Mouse (Mus musculus) ES-E14 (cell line): ENCODE data around the gene Ccdc13. TPM values are rescaled to one million over a fixed set of nuclear protein-coding genes. Genes with fewer than 3 reads are reported as not detected.

Experiments used
- DNase-seq: peaks from one replicate; pipeline ENCODE4 v3.0.0-alpha.2; 2013; ENCODE audit warnings: low read depth, low spot score
- H3K27ac ChIP-seq: 2 replicates; pipeline ENCODE4 v1.5.1; 2012; ENCODE audit warnings: low read depth, mild to moderate bottlenecking, low read length, moderate library complexity, mixed read lengths; ENCODE audit not compliant: poor library complexity, insufficient read depth, severe bottlenecking
- H3K36me3 ChIP-seq: 2 replicates; pipeline ENCODE4 v1.6.1; 2012; ENCODE audit warnings: mild to moderate bottlenecking, low read length, moderate library complexity, mixed read lengths; ENCODE audit not compliant: control insufficient read depth, poor library complexity, insufficient read depth, severe bottlenecking
- H3K4me1 ChIP-seq, 2 experiments: fragments of 150-350 bp in 1 of 2; sonication (generic) in 1 of 2; 2 replicates each; pipeline ENCODE4 v1.6.1; 2012; ENCODE audit warnings: low read length in 2 of 2, mild to moderate bottlenecking in 1 of 2, mixed read lengths in 1 of 2; ENCODE audit not compliant: control insufficient read depth in 2 of 2, insufficient read depth in 2 of 2, poor library complexity in 1 of 2
- H3K4me3 ChIP-seq, 2 experiments: fragments of 150-350 bp in 1 of 2; sonication (generic) in 1 of 2; 2 replicates each; pipeline ENCODE4 v1.5.1; 2012; ENCODE audit warnings: low read length in 2 of 2, low read depth in 1 of 2, mild to moderate bottlenecking in 1 of 2, mixed read lengths in 1 of 2; ENCODE audit not compliant: insufficient read depth in 1 of 2, poor library complexity in 1 of 2, severe bottlenecking in 1 of 2
- H3K9ac ChIP-seq: 2 replicates; pipeline ENCODE4 v1.6.1; 2012; ENCODE audit warnings: low read depth, mild to moderate bottlenecking, low read length, mixed read lengths; ENCODE audit not compliant: poor library complexity, insufficient read depth, severe bottlenecking
- H3K9me3 ChIP-seq: fragments of 150-350 bp; sonication (generic); 2 replicates; pipeline ENCODE4 v1.6.1; 2012; ENCODE audit warnings: low read depth, mild to moderate bottlenecking, low read length; ENCODE audit not compliant: control insufficient read depth, insufficient read depth
- CHD2 ChIP-seq: IDR thresholded peaks from 2 replicates; pipeline ENCODE4 v1.6.1; 2014; ENCODE audit warnings: mild to moderate bottlenecking, low read depth, low read length, inconsistent platforms
- HCFC1 ChIP-seq: IDR thresholded peaks from 2 replicates; pipeline ENCODE4 v1.6.1; 2012; ENCODE audit warnings: low read length, inconsistent platforms, borderline replicate concordance; ENCODE audit not compliant: insufficient read depth
- MAFK ChIP-seq: IDR thresholded peaks from 2 replicates; pipeline ENCODE4 v1.6.1; 2014; ENCODE audit warnings: mild to moderate bottlenecking, low read depth, low read length, inconsistent platforms; ENCODE audit not compliant: insufficient read depth
- ZC3H11A ChIP-seq: IDR thresholded peaks from 2 replicates; pipeline ENCODE4 v1.6.1; 2012; ENCODE audit warnings: low read depth, mild to moderate bottlenecking, inconsistent platforms, low read length, borderline replicate concordance
- ZNF384 ChIP-seq: IDR thresholded peaks from 2 replicates; pipeline ENCODE4 v1.6.1; 2012; ENCODE audit warnings: low read depth, low read length, inconsistent platforms
- in situ Hi-C, 2 experiments: fragments of 600-800 bp; cut with MboI; formaldehyde crosslinking; loops; one replicate each; pipeline ENCODE4 v1.15.1; 2025; ENCODE audit warnings: low sequenced_read_pairs in 2 of 2, inconsistent platforms in 1 of 2; ENCODE audit not compliant: unreplicated experiment in 2 of 2
- total RNA-seq: library from RNA; depleted of rRNA; stranded (reverse); fragments of 300-350 nt; gene quantifications from 2 replicates; pipeline ENCODE4 v1.2.3, GENCODE M21; 2012

Gene Ccdc13
- total RNA-seq, 1 experiment = 0.58 TPM

DNA sequence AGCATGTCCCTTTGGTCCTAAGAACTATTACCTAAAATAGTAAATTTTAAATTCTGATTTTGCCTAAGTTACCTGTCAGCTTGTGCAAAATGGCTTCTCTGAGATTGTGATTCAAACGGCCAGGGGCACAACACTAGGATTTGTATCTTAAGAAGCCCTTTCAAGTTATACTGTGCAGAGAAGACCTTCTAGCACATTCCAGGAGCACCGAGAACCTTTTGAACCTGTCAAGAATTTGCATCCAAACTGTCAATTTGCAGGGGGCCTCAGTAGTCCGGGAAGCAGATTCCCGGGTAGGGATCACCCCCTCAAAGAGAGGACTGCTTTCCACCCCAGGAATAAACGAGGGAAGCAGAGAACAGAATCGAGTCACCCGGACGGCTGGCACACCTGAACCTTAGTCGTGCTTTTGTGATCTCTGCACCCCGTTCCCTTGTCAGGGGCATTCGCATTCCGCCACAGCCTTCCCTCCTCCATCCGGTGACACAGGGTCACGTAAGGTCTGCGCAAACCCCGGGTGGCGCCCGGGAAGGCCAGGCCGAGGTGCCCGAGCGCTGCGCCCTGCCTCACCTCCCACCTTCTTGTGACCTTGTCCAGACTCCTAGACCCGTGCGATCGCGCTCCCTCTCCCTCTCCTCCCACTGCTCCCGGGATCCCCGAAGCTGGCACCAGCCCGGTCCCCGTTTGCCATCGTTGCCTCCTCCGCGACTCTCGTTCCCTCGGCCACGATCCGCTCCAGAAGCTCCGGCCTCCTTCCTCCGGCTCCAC lies 17.6 kb upstream of the Ccdc13 start:
- no peaks in the 10 kb centered on the region; the same call in 1 of the 2 replicates for H3K36me3 ChIP-seq
- TF ChIP-seq MAFK (no peak), ZC3H11A (no peak), HCFC1 (no peak), CHD2 (no peak), ZNF384 (no peak)
- in situ Hi-C loops = no loop called here
- H3K9ac ChIP-seq = peak overlapping the region; percentile 89
- H3K27ac ChIP-seq = peak overlapping the region; percentile 46
- H3K4me3 ChIP-seq = peak overlapping the region; percentile 77 to 92
- no peak for DNase-seq
- no peaks in the 10 kb centered on the region for H3K9me3 ChIP-seq
- peaks cover 2 to 4% of the 10 kb centered on the region in 2 experiments; a peak in 2 of 4 replicates for H3K4me1 ChIP-seq

DNA sequence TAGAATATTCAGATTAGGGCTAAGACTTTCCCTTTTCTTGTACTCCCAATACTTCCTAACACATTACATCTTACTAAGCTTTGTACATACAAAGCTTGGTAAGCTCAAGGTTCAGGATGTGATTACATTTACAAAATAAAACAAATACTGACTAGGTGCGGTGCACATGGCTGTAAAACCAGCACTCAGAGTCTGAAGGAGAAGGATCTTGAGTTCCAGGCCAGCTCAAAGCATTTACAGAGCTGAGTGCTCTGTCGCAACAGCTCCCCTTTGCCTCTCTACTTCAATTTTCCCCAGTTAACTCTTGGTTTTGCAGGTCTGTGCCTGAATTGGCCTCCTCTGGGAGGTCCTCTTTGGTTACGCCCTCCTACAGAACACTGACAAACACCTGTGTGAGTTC lies 15.0 kb upstream of the Ccdc13 start:
- in situ Hi-C loops = no loop called here
- Histone ChIP-seq H3K27ac (no peak overlapping the region), H3K4me3 (no peak overlapping the region), H3K9me3 (no peaks in the 10 kb centered on the region), H3K36me3 (no peaks in the 10 kb centered on the region; the same call in none of the 2 replicates), H3K4me1 (peaks cover 2 to 4% of the 10 kb centered on the region in 2 experiments; a peak in 2 of 4 replicates), H3K9ac (no peak overlapping the region)
- TF ChIP-seq ZNF384 (no peak), MAFK (no peak), HCFC1 (no peak), ZC3H11A (no peak), CHD2 (no peak)
- no peak for DNase-seq

DNA sequence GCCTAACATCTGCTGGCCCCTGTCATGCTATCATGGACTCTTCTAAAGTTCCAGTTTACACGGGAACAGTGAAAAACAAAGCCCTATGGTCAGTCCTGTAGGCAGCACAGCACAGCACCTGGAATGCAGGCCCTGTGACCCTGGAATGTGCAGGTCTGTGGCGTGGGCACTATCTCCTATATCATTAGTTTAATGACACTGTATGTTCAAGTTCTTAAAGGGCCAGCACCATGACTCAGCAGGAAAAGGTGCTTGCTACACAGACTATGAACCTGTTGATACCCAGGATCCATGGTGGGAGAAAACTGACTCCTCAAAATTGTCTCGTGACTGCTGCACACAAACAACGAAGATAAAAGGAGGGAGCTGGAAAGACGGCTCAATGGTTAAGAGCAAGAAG lies 8.6 kb upstream of the Ccdc13 start:
- DNase-seq = no peak
- no peak overlapping the region for H3K27ac ChIP-seq
- H3K4me3 ChIP-seq = no peak overlapping the region
- H3K36me3 ChIP-seq = peaks cover 6% of the 10 kb centered on the region
- H3K9ac ChIP-seq = no peak overlapping the region
- in situ Hi-C loops = no loop called here
- TF ChIP-seq ZNF384 (no peak), MAFK (peak; percentile 62; the same call in 1 of the 2 replicates)
- no peaks in the 10 kb centered on the region for H3K9me3 ChIP-seq
- H3K4me1 ChIP-seq = peaks cover 0 to 3% of the 10 kb centered on the region in 2 experiments; a peak in 1 of 4 replicates

DNA sequence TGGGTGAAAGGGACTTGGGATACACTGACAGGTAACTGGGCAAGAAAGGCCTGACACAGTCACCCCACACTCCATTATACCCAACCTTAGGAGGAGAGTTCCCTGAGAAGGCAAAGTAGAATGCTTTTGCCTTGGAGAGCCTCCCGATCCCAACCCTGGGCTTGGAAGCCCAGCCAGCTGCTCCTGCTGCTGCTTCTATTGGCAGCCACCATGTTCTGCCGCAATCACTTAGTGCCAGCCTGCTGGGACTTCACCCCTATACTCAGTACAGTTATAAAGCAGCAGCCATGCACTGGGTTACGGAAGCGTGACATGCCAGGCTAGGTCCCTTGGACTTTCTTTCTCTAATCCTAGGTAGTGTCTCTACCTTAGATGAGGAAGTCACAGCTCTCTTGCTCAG lies 7.9 kb upstream of the Ccdc13 start:
- peaks cover 0 to 3% of the 10 kb centered on the region in 2 experiments; a peak in 1 of 4 replicates for H3K4me1 ChIP-seq
- in situ Hi-C loops = no loop called here
- H3K27ac ChIP-seq = no peak overlapping the region
- H3K9ac ChIP-seq = no peak overlapping the region
- no peak for TF ChIP-seq HCFC1
- TF ChIP-seq ZC3H11A = no peak
- TF ChIP-seq CHD2 = no peak
- TF ChIP-seq ZNF384 = no peak
- no peak for TF ChIP-seq MAFK
- peaks cover 6% of the 10 kb centered on the region for H3K36me3 ChIP-seq
- H3K4me3 ChIP-seq = no peak overlapping the region
- H3K9me3 ChIP-seq = no peaks in the 10 kb centered on the region
- no peak for DNase-seq

DNA sequence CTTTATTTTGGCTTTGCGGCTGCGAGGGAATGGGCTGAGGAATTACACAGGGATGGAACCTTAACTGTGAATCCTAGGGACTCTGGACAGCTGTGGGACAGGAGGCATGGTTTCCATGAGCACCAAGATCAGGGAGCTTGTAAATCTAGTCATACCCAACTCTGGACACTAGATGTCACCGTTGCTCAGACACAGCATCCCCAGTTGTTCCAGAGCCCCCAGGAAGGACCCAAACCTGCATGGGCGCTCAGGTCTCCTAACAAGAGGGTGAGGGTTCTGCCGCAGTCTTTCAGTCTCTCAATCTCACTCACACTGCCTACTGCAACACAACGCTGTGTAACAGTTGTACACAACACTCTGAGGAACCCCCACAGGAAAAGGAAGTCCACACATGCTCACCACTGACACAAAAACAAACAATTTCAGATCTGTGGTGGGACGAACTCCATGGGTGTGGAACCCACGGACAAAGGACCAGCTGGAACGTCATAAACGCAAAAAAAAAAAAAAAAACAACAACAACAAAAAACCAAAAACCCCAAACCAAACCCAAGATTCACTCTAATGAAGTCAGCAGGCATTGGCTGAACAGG lies 7.4 kb upstream of the Ccdc13 start:
- no peak for TF ChIP-seq MAFK
- 0 out of 2 replicates have a peak, but pooled peaks have one; percentile 18 for TF ChIP-seq ZNF384
- peak; percentile 3; the same call in 1 of the 2 replicates for TF ChIP-seq ZC3H11A
- Histone ChIP-seq H3K9me3 (no peaks in the 10 kb centered on the region), H3K36me3 (peaks cover 6% of the 10 kb centered on the region), H3K4me3 (no peak overlapping the region), H3K27ac (no peak overlapping the region), H3K9ac (no peak overlapping the region), H3K4me1 (peaks cover 0 to 3% of the 10 kb centered on the region in 2 experiments; a peak in 1 of 4 replicates)
- peak; percentile 56 for DNase-seq
- in situ Hi-C loops = no loop called here
